Mouse (Mus musculus): ENCODE results near the gene Dlx6. TPM values are rescaled to one million over a fixed set of nuclear protein-coding genes. Genes with fewer than 3 reads are reported as not detected.

Dlx6 gene
- polyA plus RNA-seq, 1 experiment from 2014 or later, result 0.16 TPM

GRCm38 (mm10) chr6:6881115-6881637 is 18.0 kb downstream of the Dlx6 start:
- peak overlapping the region; percentile 87 for H3K4me2 ChIP-seq (replicated peaks)
- 1% methylated on average over 30 of the region's 30 CpGs for WGBS
- H3K4me3 ChIP-seq (replicated peaks), result peak overlapping the region; percentile 44
- H3K36me3 ChIP-seq, result no peaks in the 10 kb centered on the region
- H3K27me3 ChIP-seq (replicated peaks), result peaks cover 78% of the 10 kb centered on the region
- peak overlapping the region; percentile 29; the same call in 1 of the 2 replicates for H3K9ac ChIP-seq
- no peak overlapping the region for H3K27ac ChIP-seq
- no peaks in the 10 kb centered on the region for H3K9me3 ChIP-seq
- ATAC-seq, result no peak
- H3K4me1 ChIP-seq (replicated peaks), result peaks cover 15% of the 10 kb centered on the region

- no peaks in the 10 kb centered on the region for H3K36me3 ChIP-seq
- H3K4me1 ChIP-seq (replicated peaks), result peaks cover 15% of the 10 kb centered on the region
- peak within 1 kb of the TSS; percentile 44 for H3K4me3 ChIP-seq (replicated peaks)
- no peaks in the 10 kb centered on the region for H3K9me3 ChIP-seq
- peak; percentile 63 for ATAC-seq
- peak within 1 kb of the TSS; percentile 87 for H3K4me2 ChIP-seq (replicated peaks)
- under 1% methylated on average over 38 of the region's 42 CpGs for WGBS
- no peak within 1 kb of the TSS for H3K27ac ChIP-seq
- peak within 1 kb of the TSS; percentile 29; the same call in 1 of the 2 replicates for H3K9ac ChIP-seq
- peaks cover 73% of the 10 kb centered on the region for H3K27me3 ChIP-seq (replicated peaks)
These were observed 18.6 kb downstream of the Dlx6 start, which contains the start of gene Dlx5 for GRCm38 (mm10) chr6:6881638-6882190. Gene Dlx5 (minus strand): TSS chr6:6882085.

GRCm38 (mm10) chr6:6882266-6882797 is 19.2 kb downstream of the Dlx6 start:
- ATAC-seq, result no peak
- Histone ChIP-seq H3K9ac (no peak overlapping the region), H3K27ac (no peak overlapping the region), H3K4me1 (replicated peaks) (peaks cover 15% of the 10 kb centered on the region), H3K9me3 (no peaks in the 10 kb centered on the region), H3K27me3 (replicated peaks) (peaks cover 69% of the 10 kb centered on the region), H3K4me2 (replicated peaks) (peak overlapping the region; percentile 87), H3K4me3 (replicated peaks) (no peak overlapping the region), H3K36me3 (no peaks in the 10 kb centered on the region)
- 10% methylated on average over 10 of the region's 11 CpGs for WGBS

GRCm38 (mm10) chr6:6884897-6885296 is 21.8 kb downstream of the Dlx6 start:
- no peak for ATAC-seq
- H3K27me3 ChIP-seq (replicated peaks), result peaks cover 45% of the 10 kb centered on the region
- H3K9me3 ChIP-seq, result no peaks in the 10 kb centered on the region
- H3K4me3 ChIP-seq (replicated peaks), result no peak overlapping the region
- H3K27ac ChIP-seq, result no peak overlapping the region
- H3K36me3 ChIP-seq, result no peaks in the 10 kb centered on the region
- peaks cover 11% of the 10 kb centered on the region for H3K4me1 ChIP-seq (replicated peaks)
- WGBS, result 6% methylated on average over 12 of the region's 12 CpGs
- no peak overlapping the region for H3K4me2 ChIP-seq (replicated peaks)
- no peak overlapping the region for H3K9ac ChIP-seq

- no peaks in the 10 kb centered on the region for H3K36me3 ChIP-seq
These were observed 23.1 kb downstream of the Dlx6 start for GRCm38 (mm10) chr6:6886225-6886624.

GRCm38 (mm10) chr6:6890047-6890446 is 26.9 kb downstream of the Dlx6 start:
- H3K9ac ChIP-seq, result no peak overlapping the region
- no peaks in the 10 kb centered on the region for H3K4me1 ChIP-seq (replicated peaks)
- no peak overlapping the region for H3K27ac ChIP-seq
- no peak overlapping the region for H3K4me3 ChIP-seq (replicated peaks)
- no peaks in the 10 kb centered on the region for H3K36me3 ChIP-seq
- peaks cover 4% of the 10 kb centered on the region; the same call in 1 of the 2 replicates for H3K27me3 ChIP-seq (replicated peaks)
- ATAC-seq, result no peak
- H3K4me2 ChIP-seq (replicated peaks), result no peak overlapping the region
- H3K9me3 ChIP-seq, result no peaks in the 10 kb centered on the region
- WGBS, result 59% methylated on average over 6 of the region's 6 CpGs

More at GRCm38 (mm10) chr6:6886225-6886624, 23.1 kb downstream of the Dlx6 start:
- 73% methylated on average over 3 of the region's 3 CpGs for WGBS
- Histone ChIP-seq H3K4me1 (replicated peaks) (peaks cover 6% of the 10 kb centered on the region), H3K4me2 (replicated peaks) (no peak overlapping the region), H3K9ac (no peak overlapping the region), H3K27ac (no peak overlapping the region), H3K9me3 (no peaks in the 10 kb centered on the region), H3K4me3 (replicated peaks) (no peak overlapping the region), H3K27me3 (replicated peaks) (peaks cover 32% of the 10 kb centered on the region)
- peak; percentile 48; the same call in 1 of the 2 replicates for ATAC-seq

- Histone ChIP-seq H3K27me3 (replicated peaks) (no peaks in the 10 kb centered on the region), H3K4me1 (replicated peaks) (no peaks in the 10 kb centered on the region), H3K9me3 (no peaks in the 10 kb centered on the region), H3K4me2 (replicated peaks) (no peak overlapping the region), H3K9ac (no peak overlapping the region), H3K4me3 (replicated peaks) (no peak overlapping the region), H3K36me3 (no peaks in the 10 kb centered on the region), H3K27ac (no peak overlapping the region)
- no peak for ATAC-seq
- WGBS, result 64% methylated on average over 8 of the region's 8 CpGs
These were observed 46.5 kb downstream of the Dlx6 start for GRCm38 (mm10) chr6:6909586-6909985.

GRCm38 (mm10) chr6:6914304-6914703 is 51.2 kb downstream of the Dlx6 start:
- WGBS, result 48% methylated on average over 1 of the region's 1 CpGs
- no peak overlapping the region for H3K4me2 ChIP-seq (replicated peaks)
- no peak overlapping the region for H3K4me3 ChIP-seq (replicated peaks)
- no peaks in the 10 kb centered on the region for H3K36me3 ChIP-seq
- no peak for ATAC-seq
- H3K4me1 ChIP-seq (replicated peaks), result no peaks in the 10 kb centered on the region
- H3K27me3 ChIP-seq (replicated peaks), result no peaks in the 10 kb centered on the region
- no peaks in the 10 kb centered on the region for H3K9me3 ChIP-seq
- H3K27ac ChIP-seq, result no peak overlapping the region
- H3K9ac ChIP-seq, result no peak overlapping the region

GRCm38 (mm10) chr6:6914849-6915525 is 51.9 kb downstream of the Dlx6 start:
- no peak overlapping the region for H3K4me3 ChIP-seq (replicated peaks)
- H3K9ac ChIP-seq, result no peak overlapping the region
- WGBS, result 39% methylated on average over 5 of the region's 5 CpGs
- no peaks in the 10 kb centered on the region for H3K9me3 ChIP-seq
- H3K4me2 ChIP-seq (replicated peaks), result no peak overlapping the region
- no peaks in the 10 kb centered on the region for H3K4me1 ChIP-seq (replicated peaks)
- ATAC-seq, result no peak
- no peaks in the 10 kb centered on the region for H3K27me3 ChIP-seq (replicated peaks)
- no peak overlapping the region for H3K27ac ChIP-seq
- H3K36me3 ChIP-seq, result no peaks in the 10 kb centered on the region

- WGBS, result 54% methylated on average over 9 of the region's 9 CpGs
- no peak for ATAC-seq
- Histone ChIP-seq H3K9ac (no peak overlapping the region), H3K27ac (no peak overlapping the region), H3K4me1 (replicated peaks) (no peaks in the 10 kb centered on the region), H3K36me3 (no peaks in the 10 kb centered on the region), H3K4me3 (replicated peaks) (no peak overlapping the region), H3K4me2 (replicated peaks) (no peak overlapping the region), H3K27me3 (replicated peaks) (no peaks in the 10 kb centered on the region), H3K9me3 (no peaks in the 10 kb centered on the region)
These were observed 52.4 kb downstream of the Dlx6 start for GRCm38 (mm10) chr6:6915526-6915915.

GRCm38 (mm10) chr6:6917334-6917733 is 54.2 kb downstream of the Dlx6 start:
- Histone ChIP-seq H3K9ac (no peak overlapping the region), H3K27ac (no peak overlapping the region), H3K4me2 (replicated peaks) (no peak overlapping the region), H3K9me3 (no peaks in the 10 kb centered on the region), H3K27me3 (replicated peaks) (no peaks in the 10 kb centered on the region), H3K4me3 (replicated peaks) (no peak overlapping the region), H3K36me3 (no peaks in the 10 kb centered on the region), H3K4me1 (replicated peaks) (no peaks in the 10 kb centered on the region)
- 94% methylated on average over 4 of the region's 4 CpGs for WGBS
- ATAC-seq, result no peak
